Mouse (Mus musculus): Measurements from ENCODE around the gene Pde6h. TPM values are rescaled to one million over a fixed set of nuclear protein-coding genes. Genes with fewer than 3 reads are reported as not detected.

The Pde6h gene
- polyA plus RNA-seq, 1 experiment from 2014 or later, result not detected

Other genes with a start within 250 kb of the Pde6h start
- not detected in 3 replicates for gene Gucy2c, start 142.1 kb upstream of the Pde6h start, polyA plus RNA-seq (2018)
- gene Hist4h4, start 119.4 kb upstream of the Pde6h start, polyA plus RNA-seq (2018), result 0.07 TPM in 1 of 3 replicates, not detected in the others
- 13.7 to 65.7 TPM (median 49.0 TPM) in 3 replicates for gene H2afj, start 115.6 kb upstream of the Pde6h start, polyA plus RNA-seq (2018)
- gene BC049715, start 96.2 kb upstream of the Pde6h start, polyA plus RNA-seq (2018), result 1.6 to 2.4 TPM (median 1.8 TPM) in 3 replicates
- gene Wbp11, start 95.6 kb upstream of the Pde6h start, polyA plus RNA-seq (2018), result 55.5 to 198 TPM (median 71.9 TPM) in 3 replicates
- 0.19 to 0.33 TPM (median 0.20 TPM) in 3 replicates for gene Smco3, start 88.4 kb upstream of the Pde6h start, polyA plus RNA-seq (2018)
- gene Art4, start 66.1 kb upstream of the Pde6h start, polyA plus RNA-seq (2018), result not detected in 3 replicates
- gene Mgp, start 48.0 kb upstream of the Pde6h start, polyA plus RNA-seq (2018), result not detected in 3 replicates
- gene Erp27, start 1.7 kb upstream of the Pde6h start, polyA plus RNA-seq (2018), result 0.27 TPM in 1 of 3 replicates, not detected in the others
- 620 to 1,090 TPM (median 743 TPM) in 3 replicates for gene Arhgdib, start 18.1 kb downstream of the Pde6h start, polyA plus RNA-seq (2018)
- gene Rerg, start 246.7 kb downstream of the Pde6h start, polyA plus RNA-seq (2018), result not detected in 3 replicates